In genomic region chr4:63226164-63226882, GRCm38 (mm10) we compare ENCODE assay signal across 12 mouse cellular contexts. TPM values are rescaled to one million over a fixed set of nuclear protein-coding genes. Genes with fewer than 3 reads are reported as not detected.
DNase-seq lines count a peak whose midpoint lies in the region; ATAC-seq and TF ChIP-seq lines count a peak whose summit lies in the region.
"Had no signal": no experiment of that assay in that cellular context is flagged by ENCODE, and none has a peak within 500 bp of the region (broad histone marks: within the 10 kb centered on the region; RNA-seq: fewer than 3 reads in every experiment).

No protein-coding gene starts in this region.

- TF ChIP-seq CTCF in kidney, postnatal 0 days (IDR thresholded peaks at IDR 0.05; ENCODE audit: low read depth): no peak

- H3K4me1 ChIP-seq in hindbrain, embryonic 12.5 days: peaks cover 32% of the 10 kb centered on the region
- peaks cover 3% of the 10 kb centered on the region for H3K4me1 ChIP-seq in hindbrain, embryonic 11.5 days (replicated peaks; ENCODE audit: control insufficient read depth, insufficient read depth, low read length)
- H3K4me1 ChIP-seq in kidney, postnatal 0 days (replicated peaks; ENCODE audit: insufficient read depth, low read length): peaks cover 31% of the 10 kb centered on the region

- DNase-seq in hindbrain, embryonic 11.5 days (ENCODE audit: low spot score): no peak
- DNase-seq in right cerebral cortex, postnatal 4 days: peak; percentile 49
- no peak for DNase-seq in right cerebral cortex, postnatal 14 days
- no peak for DNase-seq in kidney, postnatal 0 days (ENCODE audit: low spot score)
- DNase-seq in thymus, postnatal 36 days: no peak
- no peak for DNase-seq in frontal cortex, postnatal 25 days (ENCODE audit: low spot score in 2 of 2)
- no peak for DNase-seq in spleen, adult 18-20 months
- DNase-seq: adrenal gland, postnatal 14 days; gastrocnemius, postnatal 25 days had no signal

- H3K27me3 ChIP-seq in hindbrain, embryonic 12.5 days: no peaks in the 10 kb centered on the region
- H3K27me3 ChIP-seq in hindbrain, embryonic 11.5 days (ENCODE audit: control insufficient read depth, insufficient read depth, low read length): no peaks in the 10 kb centered on the region
- H3K27me3 ChIP-seq in kidney, postnatal 0 days (ENCODE audit: insufficient read depth, low read length): no peaks in the 10 kb centered on the region

- H3K4me2 ChIP-seq in hindbrain, embryonic 12.5 days (replicated peaks): no peak overlapping the region
- no peak overlapping the region for H3K4me2 ChIP-seq in hindbrain, embryonic 11.5 days (replicated peaks; ENCODE audit: low read depth, low read length)
- no peak overlapping the region for H3K4me2 ChIP-seq in kidney, postnatal 0 days (ENCODE audit: low read length)

- H3K9me3 ChIP-seq in hindbrain, embryonic 12.5 days (replicated peaks): no peaks in the 10 kb centered on the region
- no peaks in the 10 kb centered on the region for H3K9me3 ChIP-seq in hindbrain, embryonic 11.5 days (ENCODE audit: control insufficient read depth, low read length)
- H3K9me3 ChIP-seq in kidney, postnatal 0 days (replicated peaks; ENCODE audit: low read length): no peaks in the 10 kb centered on the region

- ATAC-seq in hindbrain, embryonic 12.5 days (ENCODE audit: low FRiP score): no peak
- ATAC-seq in hindbrain, embryonic 11.5 days (ENCODE audit: low FRiP score): no peak
- peak; percentile 14; the same call in 1 of the 2 replicates for ATAC-seq in kidney, postnatal 0 days (replicated peaks; ENCODE audit: low FRiP score, low read depth)

- 0 out of 2 replicates have a peak overlapping the region, but pooled peaks have one; percentile 14 for H3K27ac ChIP-seq in hindbrain, embryonic 12.5 days
- H3K27ac ChIP-seq in hindbrain, embryonic 11.5 days (ENCODE audit: low read depth, low read length): no peak overlapping the region
- H3K27ac ChIP-seq in kidney, postnatal 0 days: peak overlapping the region; percentile 72
- H3K27ac ChIP-seq: macrophage had no signal

- H3K9ac ChIP-seq in hindbrain, embryonic 12.5 days: no peak overlapping the region
- no peak overlapping the region for H3K9ac ChIP-seq in hindbrain, embryonic 11.5 days (ENCODE audit: low read depth, low read length)
- H3K9ac ChIP-seq in kidney, postnatal 0 days (ENCODE audit: low read depth, low read length): no peak overlapping the region

- WGBS in hindbrain, embryonic 12.5 days: 72% methylated on average over 8 of the region's 8 CpGs
- 88% methylated on average over 8 of the region's 8 CpGs for WGBS in hindbrain, embryonic 11.5 days
- 62% methylated on average over 8 of the region's 8 CpGs for WGBS in kidney, postnatal 0 days

- no peak overlapping the region for H3K4me3 ChIP-seq in hindbrain, embryonic 12.5 days
- no peak overlapping the region for H3K4me3 ChIP-seq in hindbrain, embryonic 11.5 days (ENCODE audit: low read depth, low read length)
- H3K4me3 ChIP-seq in kidney, postnatal 0 days (replicated peaks; ENCODE audit: low read depth, low read length): no peak overlapping the region

- H3K36me3 ChIP-seq in hindbrain, embryonic 12.5 days: no peaks in the 10 kb centered on the region
- no peaks in the 10 kb centered on the region for H3K36me3 ChIP-seq in hindbrain, embryonic 11.5 days (ENCODE audit: control insufficient read depth, insufficient read depth, low read length)
- H3K36me3 ChIP-seq in kidney, postnatal 0 days (ENCODE audit: insufficient read depth, low read length): peaks cover 7% of the 10 kb centered on the region; the same call in 1 of the 2 replicates

RNA-seq across cellular contexts. Expression of gene Col27a1, which starts 12.5 kb away (rescaled TPM):
- 10.5 and 11.5 TPM in 2 replicates for polyA plus RNA-seq in hindbrain, embryonic 12.5 days (2016; fragmentation: Nextera tagmentation; extraction: Ambion mirVana)
- polyA plus RNA-seq in hindbrain, embryonic 11.5 days (2014; fragmentation: Nextera tagmentation; extraction: Ambion mirVana): 3.7 and 4.4 TPM in 2 replicates
- polyA plus RNA-seq in kidney, postnatal 0 days (2015; fragmentation: Nextera tagmentation; extraction: Ambion mirVana): 5.7 and 6.4 TPM in 2 replicates

RNA-seq across cellular contexts. Expression of gene Kif12, which starts 54.4 kb away (rescaled TPM):
- polyA plus RNA-seq in hindbrain, embryonic 12.5 days (2016; fragmentation: Nextera tagmentation; extraction: Ambion mirVana): 0.27 TPM in 1 of 2 replicates, not detected in the other
- not detected in 2 replicates for polyA plus RNA-seq in hindbrain, embryonic 11.5 days (2014; fragmentation: Nextera tagmentation; extraction: Ambion mirVana)
- polyA plus RNA-seq in kidney, postnatal 0 days (2015; fragmentation: Nextera tagmentation; extraction: Ambion mirVana): 98.4 and 108 TPM in 2 replicates
- polyA plus RNA-seq: cortical plate, adult 2 months; macrophage had no signal

Comparison
In these comparisons a context has a peak if more than half of its experiments do, and no peak if none do; other contexts are left out.
1. RNA of gene Kif12, which starts 54.4 kb away (polyA plus RNA-seq): 98.4 to 108 TPM in kidney, postnatal 0 days; 0.27 TPM in hindbrain, embryonic 12.5 days and not detected in hindbrain, embryonic 11.5 days; every median in the first group is over 10 times any median in the second.